Mouse (Mus musculus): Measurements from ENCODE around the gene Dnah8. TPM values are rescaled to one million over a fixed set of nuclear protein-coding genes. Genes with fewer than 3 reads are reported as not detected.

Dnah8 gene
- polyA plus RNA-seq, 1 experiment from 2014 or later = 0.98 TPM

DNA sequence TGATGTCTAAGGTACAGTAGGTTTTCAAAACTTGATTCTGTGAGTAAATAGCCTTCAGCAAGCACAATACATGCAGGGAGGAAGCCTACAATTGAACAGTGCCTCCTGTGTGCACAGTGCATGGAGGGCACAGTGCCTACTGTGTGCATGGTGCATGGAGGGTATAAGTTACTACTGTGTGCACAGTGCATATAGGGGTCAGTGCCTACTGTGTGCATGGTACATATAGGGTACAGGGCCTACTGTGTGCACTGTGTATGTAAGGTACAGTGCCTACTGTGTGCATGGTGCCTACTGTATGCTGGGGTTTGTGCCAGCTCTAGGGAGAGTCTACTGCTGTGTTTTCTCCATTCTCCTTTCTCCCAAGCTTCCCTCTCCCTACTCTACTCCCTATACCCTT is 290.1 kb downstream of the Dnah8 start:
- H3K36me3 ChIP-seq (replicated peaks) = no peaks in the 10 kb centered on the region
- no peak overlapping the region for H3K4me3 ChIP-seq (replicated peaks)
- no peak for ATAC-seq (ENCODE audit: low FRiP score)
- no peaks in the 10 kb centered on the region for H3K9me3 ChIP-seq
- no peak overlapping the region for H3K27ac ChIP-seq
- H3K4me1 ChIP-seq = no peaks in the 10 kb centered on the region
- H3K27me3 ChIP-seq = no peaks in the 10 kb centered on the region
- H3K4me2 ChIP-seq = no peak overlapping the region
- no peak overlapping the region for H3K9ac ChIP-seq

DNA sequence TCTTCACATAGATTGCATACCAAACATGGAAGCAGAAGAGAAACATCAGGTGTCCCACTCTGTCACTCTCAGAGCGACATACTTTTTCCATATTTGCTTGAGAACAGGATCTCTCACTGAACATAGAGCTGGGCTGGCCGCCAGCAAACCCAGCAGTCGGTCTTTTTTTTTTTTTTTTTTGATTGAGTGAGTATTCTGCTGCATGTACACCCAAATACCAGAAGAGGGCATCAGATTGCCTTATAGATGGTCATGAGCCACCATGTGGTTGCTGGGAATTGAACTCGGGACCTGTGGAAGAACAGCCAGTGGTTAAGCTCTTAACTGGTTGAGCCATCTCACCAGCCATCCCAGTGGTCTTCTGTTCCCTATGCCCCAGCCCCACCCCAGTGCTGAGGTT is 299.4 kb downstream of the Dnah8 start:
- ATAC-seq (ENCODE audit: low FRiP score) = no peak
- Histone ChIP-seq H3K9ac (no peak overlapping the region), H3K4me3 (replicated peaks) (no peak overlapping the region), H3K36me3 (replicated peaks) (no peaks in the 10 kb centered on the region), H3K4me2 (no peak overlapping the region), H3K27ac (no peak overlapping the region), H3K4me1 (no peaks in the 10 kb centered on the region), H3K9me3 (no peaks in the 10 kb centered on the region), H3K27me3 (no peaks in the 10 kb centered on the region)
- WGBS = 80% methylated on average over 4 of the region's 4 CpGs

Other genes with a start within 250 kb of the Dnah8 start
- 79.8 and 85.9 TPM in 2 replicates for gene Btbd9, start 47.9 kb upstream of the Dnah8 start, polyA plus RNA-seq (2016; fragmentation: Nextera tagmentation; extraction: Ambion mirVana)
- 233 and 241 TPM in 2 replicates for gene Glo1, start 2.5 kb downstream of the Dnah8 start, polyA plus RNA-seq (2016; fragmentation: Nextera tagmentation; extraction: Ambion mirVana)

Measured in forebrain, embryonic 12.5 days (tissue).